Mouse (Mus musculus): Measurements from ENCODE around the gene Abcf1. TPM values are rescaled to one million over a fixed set of nuclear protein-coding genes. Genes with fewer than 3 reads are reported as not detected.
A peak's percentile ranks its signal among the peaks of the same experiment; 100 is the strongest.
"Not testable (repeated sequence)": the region's sequence is repeated elsewhere in the genome, so short reads cannot be mapped to it uniquely, and the experiment has no call there.

Abcf1 gene
- polyA plus RNA-seq, 1 experiment from 2014 or later, result 117 TPM

DNA sequence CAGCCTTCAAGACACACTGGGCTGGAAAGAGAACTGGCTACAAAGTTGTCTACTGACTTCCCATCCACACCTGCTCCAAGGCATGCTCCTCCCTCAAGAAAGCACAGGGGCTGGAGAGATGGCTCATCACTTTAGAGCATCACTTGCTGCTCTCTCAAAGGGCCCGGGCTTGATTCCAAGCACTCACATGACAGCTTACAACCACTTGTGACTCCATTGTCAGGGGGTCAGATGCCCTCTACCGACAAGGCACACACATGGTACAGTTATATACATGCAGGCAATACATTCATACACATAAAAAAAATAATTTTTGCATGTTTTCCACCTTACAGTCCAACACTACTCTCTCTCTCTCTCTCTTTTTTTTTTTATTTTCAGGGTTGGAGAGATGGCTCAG is 1.9 kb downstream of the Abcf1 start:
- no peak overlapping the region for H3K4me2 ChIP-seq
- 86% methylated on average over 2 of the region's 2 CpGs for WGBS
- no peak for ATAC-seq (ENCODE audit: low FRiP score)
- no peak overlapping the region for H3K4me3 ChIP-seq (replicated peaks)
- H3K27me3 ChIP-seq, result no peaks in the 10 kb centered on the region
- no peak overlapping the region for H3K9ac ChIP-seq
- peaks cover 40% of the 10 kb centered on the region for H3K36me3 ChIP-seq (replicated peaks)
- H3K4me1 ChIP-seq, result peaks cover 23% of the 10 kb centered on the region
- H3K9me3 ChIP-seq, result no peaks in the 10 kb centered on the region
- no peak overlapping the region for H3K27ac ChIP-seq

DNA sequence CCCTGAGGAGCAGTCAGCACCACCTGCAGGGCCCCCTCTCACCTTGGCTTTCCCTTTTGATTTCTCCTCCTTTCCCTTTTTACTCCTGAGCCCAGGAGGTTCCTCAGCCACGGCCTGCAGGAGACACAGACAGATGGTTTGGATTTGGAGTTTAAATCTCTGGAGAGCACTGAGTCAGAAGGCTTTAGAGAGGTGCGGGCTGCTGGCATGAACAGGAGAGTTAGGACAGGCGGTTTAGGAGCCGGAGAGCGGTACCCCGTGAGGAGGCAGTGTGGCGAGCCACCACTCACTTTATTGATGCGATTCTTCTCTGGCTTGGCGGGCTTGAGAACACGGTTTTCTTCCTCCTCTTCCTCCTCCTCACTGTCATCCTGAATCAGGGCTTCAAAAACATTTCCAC is 6.3 kb downstream of the Abcf1 start:
- no peaks in the 10 kb centered on the region for H3K27me3 ChIP-seq
- WGBS, result 89% methylated on average over 10 of the region's 10 CpGs
- peaks cover 5% of the 10 kb centered on the region for H3K4me1 ChIP-seq
- H3K9me3 ChIP-seq, result no peaks in the 10 kb centered on the region
- no peak overlapping the region for H3K27ac ChIP-seq
- H3K4me3 ChIP-seq (replicated peaks), result no peak overlapping the region
- no peak overlapping the region for H3K4me2 ChIP-seq
- peaks cover 77% of the 10 kb centered on the region for H3K36me3 ChIP-seq (replicated peaks)
- H3K9ac ChIP-seq, result no peak overlapping the region
- no peak for ATAC-seq (ENCODE audit: low FRiP score)

DNA sequence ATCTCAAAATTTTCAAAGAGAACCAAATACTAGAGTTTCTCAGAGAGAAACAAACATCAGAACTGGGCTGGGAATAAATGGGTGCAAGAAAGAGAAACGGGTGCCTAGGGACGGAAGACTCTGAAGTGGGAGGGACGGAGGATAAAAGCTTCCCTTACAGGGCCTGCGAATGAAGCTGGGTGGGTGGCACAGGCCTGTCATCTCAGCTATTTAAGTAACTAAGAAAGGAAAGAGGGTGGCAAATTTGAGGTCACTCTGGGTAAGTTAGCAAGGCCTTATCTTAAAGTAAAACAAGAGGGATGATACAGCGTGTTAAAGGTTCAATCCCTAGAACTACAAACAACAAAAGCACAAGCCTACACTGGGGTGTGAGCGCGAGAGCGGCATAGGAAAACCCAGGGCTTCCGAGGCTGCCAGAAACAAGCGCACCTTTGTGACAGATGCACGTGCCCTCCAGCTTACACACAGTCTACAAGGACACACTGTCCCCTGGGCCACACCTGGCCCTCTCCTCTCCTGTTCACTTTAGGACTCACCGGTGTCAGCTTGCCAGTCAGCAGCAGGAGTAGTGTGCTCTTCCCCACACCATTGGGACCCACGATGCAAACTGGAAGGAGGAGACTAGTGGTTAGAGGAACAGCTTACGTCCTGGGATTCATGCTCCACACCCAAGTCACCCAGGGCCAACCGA is 10.9 kb downstream of the Abcf1 start:
- no peak overlapping the region for H3K9ac ChIP-seq
- no peaks in the 10 kb centered on the region for H3K4me1 ChIP-seq
- no peak overlapping the region for H3K4me3 ChIP-seq (replicated peaks)
- H3K27ac ChIP-seq, result no peak overlapping the region
- H3K9me3 ChIP-seq, result no peaks in the 10 kb centered on the region
- no peaks in the 10 kb centered on the region for H3K27me3 ChIP-seq
- no peak for ATAC-seq (ENCODE audit: low FRiP score)
- H3K4me2 ChIP-seq, result no peak overlapping the region
- WGBS, result 96% methylated on average over 15 of the region's 15 CpGs
- peaks cover 82% of the 10 kb centered on the region for H3K36me3 ChIP-seq (replicated peaks)

DNA sequence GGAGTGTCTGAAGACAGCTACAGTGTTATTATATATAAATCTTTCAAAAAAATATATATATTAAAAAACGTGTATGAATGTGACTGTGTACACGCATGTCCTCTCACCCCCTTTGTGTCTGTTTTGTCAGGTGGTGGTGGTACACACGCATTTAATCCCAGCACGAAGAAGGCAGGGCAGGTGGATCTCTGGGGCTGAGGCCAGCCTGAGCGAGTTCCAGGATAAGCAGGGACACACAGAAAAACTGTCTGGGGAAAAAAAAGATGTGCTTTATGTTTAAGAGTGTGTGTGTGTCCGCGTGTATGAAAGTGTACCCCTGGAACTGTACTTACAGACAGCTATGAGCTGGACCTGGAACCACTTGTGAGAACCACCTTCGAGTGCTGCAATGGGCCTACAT is 14.9 kb downstream of the Abcf1 start:
- H3K4me1 ChIP-seq, result no peaks in the 10 kb centered on the region
- H3K9ac ChIP-seq, result no peak overlapping the region
- H3K9me3 ChIP-seq, result no peaks in the 10 kb centered on the region
- no peak overlapping the region for H3K4me2 ChIP-seq
- H3K4me3 ChIP-seq (replicated peaks), result no peak overlapping the region
- H3K27me3 ChIP-seq, result no peaks in the 10 kb centered on the region
- 82% methylated on average over 8 of the region's 8 CpGs for WGBS
- no peak overlapping the region for H3K27ac ChIP-seq
- no peak for ATAC-seq (ENCODE audit: low FRiP score)
- H3K36me3 ChIP-seq (replicated peaks), result peaks cover 42% of the 10 kb centered on the region

DNA sequence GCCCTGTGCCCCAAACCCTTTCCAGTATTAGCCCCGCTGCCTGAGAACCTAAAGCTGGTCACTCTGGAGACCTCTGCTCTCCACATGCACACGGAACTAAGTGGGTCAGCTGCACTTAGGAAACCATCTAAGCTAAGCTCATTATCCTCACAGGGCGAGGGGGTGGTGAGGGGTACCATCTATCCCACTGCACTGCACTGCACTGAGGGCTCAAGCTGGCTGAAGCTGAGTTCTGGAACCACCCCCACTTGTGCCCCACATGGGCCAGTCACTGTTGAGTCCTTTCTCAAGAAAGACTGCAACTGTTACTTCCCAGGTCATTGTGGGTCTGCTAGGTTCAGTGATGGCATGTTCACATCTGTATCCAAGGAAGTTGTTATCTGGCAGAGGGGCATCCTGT is 17.0 kb downstream of the Abcf1 start:
- not testable (repeated sequence) for H3K9me3 ChIP-seq; ATAC-seq (ENCODE audit: low FRiP score)
- WGBS, result 80% methylated on average over 2 of the region's 3 CpGs

DNA sequence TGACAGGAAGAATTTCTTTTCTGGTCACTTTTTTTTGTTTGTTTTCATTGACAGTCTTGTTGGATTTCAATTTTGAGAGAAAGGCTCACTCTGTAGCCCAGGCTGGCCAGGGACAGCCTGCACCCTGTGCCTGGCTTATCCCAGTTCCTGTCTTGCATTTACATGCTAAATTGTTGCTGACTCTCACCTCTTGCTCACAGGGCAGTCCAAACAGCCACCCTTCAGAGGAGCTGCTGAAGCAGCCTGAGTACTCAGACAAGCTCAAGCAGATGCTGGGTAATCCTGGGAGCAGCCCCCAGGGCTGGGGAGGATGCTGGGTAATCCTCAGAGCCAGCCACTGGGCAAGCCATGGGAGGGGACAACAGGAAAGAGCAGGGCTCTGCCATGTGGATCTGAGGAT is 18.6 kb downstream of the Abcf1 start:
- not testable (repeated sequence) for H3K4me1 ChIP-seq; H3K9me3 ChIP-seq; H3K9ac ChIP-seq; H3K27ac ChIP-seq; H3K27me3 ChIP-seq; H3K4me3 ChIP-seq (replicated peaks); H3K36me3 ChIP-seq (replicated peaks); ATAC-seq (ENCODE audit: low FRiP score); H3K4me2 ChIP-seq

More for the DNA sequence above, 17.0 kb downstream of the Abcf1 start:
- H3K9ac ChIP-seq; H3K4me1 ChIP-seq; H3K4me2 ChIP-seq; H3K27ac ChIP-seq; H3K27me3 ChIP-seq; H3K4me3 ChIP-seq (replicated peaks): not testable (repeated sequence)
- peaks cover 21% of the 10 kb centered on the region for H3K36me3 ChIP-seq (replicated peaks)

DNA sequence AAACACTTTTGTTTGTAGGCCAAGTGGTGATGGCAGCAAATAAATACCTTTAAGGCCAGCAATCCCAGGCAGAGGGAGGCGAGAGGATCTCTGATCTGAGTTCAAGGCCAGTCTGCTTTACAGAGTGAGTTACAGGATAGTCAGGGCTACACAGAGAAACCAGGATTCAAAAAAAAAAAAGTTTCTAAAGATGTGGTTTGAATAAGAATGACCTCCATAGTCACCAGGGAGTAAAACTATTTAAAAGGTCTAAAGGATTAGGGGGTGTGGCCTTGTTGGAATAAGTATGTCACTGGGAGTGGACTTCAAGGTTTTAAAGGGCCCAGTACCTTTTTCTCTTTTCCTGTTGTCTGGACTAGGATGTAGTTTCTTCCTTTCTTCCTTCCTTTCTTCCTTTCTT is 29.6 kb downstream of the Abcf1 start:
- H3K4me3 ChIP-seq (replicated peaks), result no peak overlapping the region
- no peaks in the 10 kb centered on the region for H3K9me3 ChIP-seq
- no peaks in the 10 kb centered on the region for H3K36me3 ChIP-seq (replicated peaks)
- H3K27ac ChIP-seq, result no peak overlapping the region
- H3K4me2 ChIP-seq, result no peak overlapping the region
- WGBS, result 61% methylated on average over 1 of the region's 1 CpGs
- no peak for ATAC-seq (ENCODE audit: low FRiP score)
- H3K4me1 ChIP-seq, result no peaks in the 10 kb centered on the region
- no peak overlapping the region for H3K9ac ChIP-seq
- no peaks in the 10 kb centered on the region for H3K27me3 ChIP-seq

DNA sequence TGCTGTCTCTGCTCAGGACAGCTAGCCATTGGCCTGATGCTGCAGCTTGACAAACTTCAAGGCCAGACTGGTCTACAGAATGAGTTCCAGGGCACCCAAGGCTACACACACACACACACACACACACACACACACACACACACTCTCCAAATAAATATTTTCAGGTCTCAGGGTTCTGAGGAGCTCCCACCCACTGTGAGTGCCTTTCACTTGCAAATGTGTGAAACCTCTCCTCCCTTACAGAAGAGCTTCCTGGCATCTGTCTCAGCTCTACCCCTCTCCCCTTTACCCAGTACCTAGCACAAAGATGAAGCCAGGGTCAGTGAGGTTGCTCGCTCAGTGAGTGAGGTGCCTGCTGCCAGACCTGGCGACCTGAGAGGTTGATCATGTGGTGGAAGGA is 30.5 kb downstream of the Abcf1 start:
- H3K4me3 ChIP-seq (replicated peaks), result no peak overlapping the region

DNA sequence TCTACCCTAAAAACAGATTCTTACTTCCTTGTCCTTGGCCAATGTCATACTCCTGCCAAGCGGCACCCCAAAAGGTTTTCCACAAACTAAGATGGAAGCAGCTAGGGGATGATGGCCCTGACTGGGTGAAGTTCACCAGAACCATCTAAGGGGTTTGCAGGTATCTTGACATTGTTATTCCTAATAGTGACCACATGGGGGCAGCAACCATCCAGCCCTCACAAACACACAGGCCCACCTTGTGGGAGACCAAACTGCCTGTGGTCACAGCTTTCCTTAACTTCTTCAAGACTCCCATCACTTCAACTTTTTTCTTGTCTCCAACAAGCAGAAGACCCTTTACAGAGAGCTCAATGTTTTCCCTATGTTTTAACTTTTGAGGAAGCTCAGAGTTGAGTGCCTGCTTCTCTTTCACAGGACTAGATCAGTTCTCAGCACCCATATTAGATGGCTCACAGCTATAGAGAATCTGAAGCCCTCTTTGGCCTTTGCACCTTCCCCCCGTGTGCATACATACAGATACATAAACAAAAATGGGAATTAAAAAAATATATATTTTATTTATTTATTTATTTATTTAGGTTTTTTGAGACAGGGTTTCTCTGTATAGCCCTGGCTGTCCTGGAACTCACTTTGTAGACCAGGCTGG is 31.7 kb downstream of the Abcf1 start:
- Histone ChIP-seq H3K4me1 (no peaks in the 10 kb centered on the region), H3K27me3 (no peaks in the 10 kb centered on the region), H3K36me3 (replicated peaks) (no peaks in the 10 kb centered on the region), H3K9ac (no peak overlapping the region), H3K4me3 (replicated peaks) (no peak overlapping the region), H3K27ac (no peak overlapping the region), H3K9me3 (no peaks in the 10 kb centered on the region), H3K4me2 (no peak overlapping the region)
- WGBS, result 38% methylated on average over 2 of the region's 2 CpGs
- peak; percentile 77; the same call in 1 of the 2 replicates for ATAC-seq (ENCODE audit: low FRiP score)

More for the DNA sequence above, 30.5 kb downstream of the Abcf1 start:
- Histone ChIP-seq H3K36me3 (replicated peaks) (no peaks in the 10 kb centered on the region), H3K9ac (0 out of 2 replicates have a peak overlapping the region, but pooled peaks have one; percentile 21), H3K9me3 (no peaks in the 10 kb centered on the region), H3K27me3 (no peaks in the 10 kb centered on the region), H3K4me1 (no peaks in the 10 kb centered on the region), H3K27ac (no peak overlapping the region), H3K4me2 (no peak overlapping the region)
- WGBS, result 65% methylated on average over 2 of the region's 2 CpGs
- ATAC-seq (ENCODE audit: low FRiP score), result no peak

DNA sequence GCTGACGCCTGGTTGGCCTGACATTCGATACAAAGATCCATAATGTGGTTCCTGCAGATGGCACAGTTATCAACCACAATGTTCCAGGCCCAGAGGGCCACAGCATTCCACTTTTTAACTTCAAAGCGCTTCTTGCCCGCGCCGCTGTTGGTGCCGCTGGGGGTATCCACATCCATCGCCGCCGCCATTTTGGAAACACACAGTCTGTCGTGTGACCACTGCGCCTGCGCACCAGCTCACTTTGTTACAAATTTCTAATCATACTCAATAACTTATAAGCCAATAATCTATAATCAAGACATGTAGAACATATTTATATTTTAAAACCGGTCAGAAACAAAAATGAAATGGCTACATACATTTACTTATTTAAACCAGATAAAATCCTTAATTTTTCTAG is 33.8 kb downstream of the Abcf1 start:
- 92% methylated on average over 14 of the region's 14 CpGs for WGBS
- H3K4me3 ChIP-seq (replicated peaks); H3K4me1 ChIP-seq; H3K4me2 ChIP-seq; ATAC-seq (ENCODE audit: low FRiP score); H3K27me3 ChIP-seq; H3K9ac ChIP-seq; H3K9me3 ChIP-seq; H3K36me3 ChIP-seq (replicated peaks); H3K27ac ChIP-seq: not testable (repeated sequence)

DNA sequence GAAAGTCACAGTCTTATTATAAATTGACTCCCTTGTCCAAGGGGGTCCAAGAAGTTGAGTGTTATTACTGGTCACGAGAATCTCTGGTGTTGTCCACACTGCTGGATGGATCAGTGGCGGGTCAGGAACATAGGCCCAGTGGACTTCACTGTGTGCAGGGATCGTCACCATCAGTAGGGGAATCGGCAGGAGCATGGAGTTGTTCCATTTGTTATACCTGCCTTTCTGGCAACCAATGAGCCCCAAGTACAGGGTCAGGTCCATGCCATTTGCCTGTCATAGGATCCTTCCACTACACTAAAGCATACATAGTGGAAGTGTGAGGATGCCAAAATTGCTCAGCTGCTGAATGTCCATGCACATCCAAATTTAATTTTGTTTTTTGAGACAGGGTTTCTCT is 37.0 kb downstream of the Abcf1 start:
- Histone ChIP-seq H3K36me3 (replicated peaks) (peaks cover 40% of the 10 kb centered on the region), H3K4me2 (no peak overlapping the region), H3K4me3 (replicated peaks) (no peak overlapping the region), H3K4me1 (no peaks in the 10 kb centered on the region), H3K27ac (no peak overlapping the region), H3K9ac (no peak overlapping the region), H3K9me3 (no peaks in the 10 kb centered on the region), H3K27me3 (no peaks in the 10 kb centered on the region)
- ATAC-seq (ENCODE audit: low FRiP score), result no peak
- 88% methylated on average over 4 of the region's 4 CpGs for WGBS

DNA sequence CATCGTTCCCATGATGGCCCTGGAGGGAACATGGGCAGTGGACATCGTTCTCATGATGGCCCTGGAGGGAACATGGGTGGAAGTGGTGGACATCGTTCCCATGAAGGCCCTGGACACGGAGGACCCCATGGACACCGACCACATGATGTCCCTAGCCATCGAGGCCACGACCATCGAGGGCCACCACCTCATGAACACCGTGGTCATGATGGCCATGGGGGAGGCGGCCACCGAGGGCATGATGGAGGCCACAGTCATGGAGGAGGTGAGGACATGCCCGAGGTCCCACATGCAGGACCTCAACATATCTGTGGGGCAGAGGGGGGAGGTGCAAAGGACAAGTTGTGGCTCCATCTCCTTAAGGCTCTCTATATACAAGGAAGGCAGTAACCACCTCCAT is 38.9 kb downstream of the Abcf1 start:
- Histone ChIP-seq H3K27ac (no peak overlapping the region), H3K9me3 (no peaks in the 10 kb centered on the region), H3K36me3 (replicated peaks) (peaks cover 58% of the 10 kb centered on the region), H3K4me3 (replicated peaks) (no peak overlapping the region), H3K4me2 (no peak overlapping the region), H3K9ac (no peak overlapping the region), H3K4me1 (no peaks in the 10 kb centered on the region), H3K27me3 (no peaks in the 10 kb centered on the region)
- 95% methylated on average over 12 of the region's 12 CpGs for WGBS
- 0 out of 2 replicates have a peak, but pooled peaks have one; percentile 24 for ATAC-seq (ENCODE audit: low FRiP score)

DNA sequence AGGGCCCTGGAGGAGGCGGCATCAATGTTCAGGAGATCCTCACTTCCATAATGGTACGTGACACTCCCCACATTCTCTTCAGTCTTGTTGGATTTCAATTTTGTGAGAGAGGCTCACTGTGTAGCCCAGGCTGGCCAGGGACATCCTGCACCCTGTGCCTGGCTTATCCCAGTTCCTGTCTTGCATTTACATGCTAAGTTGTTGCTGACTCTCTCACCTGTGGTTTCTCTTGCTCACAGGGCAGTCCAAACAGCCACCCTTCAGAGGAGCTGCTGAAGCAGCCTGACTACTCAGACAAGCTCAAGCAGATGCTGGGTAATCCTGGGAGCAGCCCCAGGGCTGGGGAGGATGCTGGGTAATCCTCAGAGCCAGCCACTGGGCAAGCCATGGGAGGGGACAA is 40.0 kb downstream of the Abcf1 start:
- WGBS, result 97% methylated on average over 2 of the region's 2 CpGs
- no peaks in the 10 kb centered on the region for H3K27me3 ChIP-seq
- H3K9ac ChIP-seq, result no peak overlapping the region
- no peaks in the 10 kb centered on the region for H3K9me3 ChIP-seq
- H3K4me2 ChIP-seq, result no peak overlapping the region
- H3K4me1 ChIP-seq, result no peaks in the 10 kb centered on the region
- H3K27ac ChIP-seq, result no peak overlapping the region
- H3K36me3 ChIP-seq (replicated peaks), result peaks cover 68% of the 10 kb centered on the region
- H3K4me3 ChIP-seq (replicated peaks), result no peak overlapping the region
- ATAC-seq (ENCODE audit: low FRiP score), result no peak

Data from forebrain, embryonic 12.5 days (tissue).